Mouse (Mus musculus) olfactory bulb, adult 2 months (tissue): ENCODE results near the gene Hspb9.

ENCODE experiments used
- CTCF ChIP-seq: fragments of 200-500 bp; IDR thresholded peaks from 2 replicates; pipeline ENCODE4 v1.5.1; 2012; ENCODE audit warnings: low read depth, mild to moderate bottlenecking, low read length, moderate library complexity; ENCODE audit not compliant: insufficient read depth
- POLR2A ChIP-seq: fragments of 200-500 bp; IDR thresholded peaks from 2 replicates; pipeline ENCODE4 v1.6.1; 2012; ENCODE audit warnings: mild to moderate bottlenecking, low read depth, low read length, moderate library complexity; ENCODE audit not compliant: insufficient read depth

- TF ChIP-seq CTCF (no peak), POLR2A (no peak)
Observed at GRCm38 (mm10) chr11:100759611-100760233, 46.1 kb downstream of the Hspb9 start, which contains the start of gene Kcnh4.
